Mouse (Mus musculus) MEL (cell line): ENCODE data around the gene Srpx2.

Source experiments
- CTCF ChIP-seq, 3 experiments: IDR thresholded peaks in 2 of 3; conservative IDR thresholded peaks in 1 of 3; 2 replicates each; pipeline ENCODE4 v1.5.1; 2011 to 2012; ENCODE audit warnings: low read length in 3 of 3, low read depth in 2 of 3, mild to moderate bottlenecking in 2 of 3, improper control_type of control experiment in 1 of 3, inconsistent platforms in 1 of 3, mixed read lengths in 1 of 3, moderate library complexity in 1 of 3; ENCODE audit not compliant: control insufficient read depth in 1 of 3, insufficient read depth in 1 of 3, poor library complexity in 1 of 3, severe bottlenecking in 1 of 3
- ELF1 ChIP-seq: IDR thresholded peaks from 2 replicates; pipeline ENCODE4 v1.6.1; 2014; ENCODE audit warnings: low read depth, mild to moderate bottlenecking, inconsistent platforms, low read length, improper control_type of control experiment, moderate library complexity
- MAFK ChIP-seq: IDR thresholded peaks from 2 replicates; pipeline ENCODE4 v1.6.1; 2011; ENCODE audit warnings: low read depth, mild to moderate bottlenecking, low read length, improper control_type of control experiment, borderline replicate concordance
- MAZ ChIP-seq: IDR thresholded peaks from 2 replicates; pipeline ENCODE4 v1.6.1; 2012; ENCODE audit warnings: low read depth, mild to moderate bottlenecking, inconsistent platforms, low read length, improper control_type of control experiment
- NRF1 ChIP-seq: IDR thresholded peaks from 2 replicates; pipeline ENCODE4 v1.6.1; 2014; ENCODE audit warnings: low read depth, mild to moderate bottlenecking, inconsistent platforms, low read length, improper control_type of control experiment, moderate library complexity; ENCODE audit not compliant: poor library complexity, insufficient read depth, severe bottlenecking
- POLR2A ChIP-seq, 2 experiments: IDR thresholded peaks; 2 replicates each; pipeline ENCODE4 v1.6.1; 2011 to 2012; ENCODE audit warnings: low read length in 2 of 2, mild to moderate bottlenecking in 2 of 2, control low read depth in 1 of 2, improper control_type of control experiment in 1 of 2, low read depth in 1 of 2, moderate library complexity in 1 of 2; ENCODE audit not compliant: control insufficient read depth in 1 of 2, insufficient read depth in 1 of 2, poor library complexity in 1 of 2
- SMC3 ChIP-seq: IDR thresholded peaks from 2 replicates; pipeline ENCODE4 v1.6.1; 2011; ENCODE audit warnings: low read depth, low read length, improper control_type of control experiment
- TBP ChIP-seq: IDR thresholded peaks from 2 replicates; pipeline ENCODE4 v1.8.0; 2011; ENCODE audit warnings: low read depth, low read length, improper control_type of control experiment
- TCF12 ChIP-seq: IDR thresholded peaks from 2 replicates; pipeline ENCODE4 v1.6.1; 2014; ENCODE audit warnings: low read depth, mild to moderate bottlenecking, inconsistent platforms, low read length, improper control_type of control experiment, moderate library complexity
- USF1 ChIP-seq: IDR thresholded peaks from 2 replicates; pipeline ENCODE4 v1.6.1; 2014; ENCODE audit warnings: low read depth, mild to moderate bottlenecking, inconsistent platforms, low read length, improper control_type of control experiment, moderate library complexity
- ZKSCAN1 ChIP-seq: IDR thresholded peaks from 2 replicates; pipeline ENCODE4 v1.6.1; 2012; ENCODE audit warnings: low read depth, mild to moderate bottlenecking, inconsistent platforms, low read length, improper control_type of control experiment, moderate library complexity

DNA sequence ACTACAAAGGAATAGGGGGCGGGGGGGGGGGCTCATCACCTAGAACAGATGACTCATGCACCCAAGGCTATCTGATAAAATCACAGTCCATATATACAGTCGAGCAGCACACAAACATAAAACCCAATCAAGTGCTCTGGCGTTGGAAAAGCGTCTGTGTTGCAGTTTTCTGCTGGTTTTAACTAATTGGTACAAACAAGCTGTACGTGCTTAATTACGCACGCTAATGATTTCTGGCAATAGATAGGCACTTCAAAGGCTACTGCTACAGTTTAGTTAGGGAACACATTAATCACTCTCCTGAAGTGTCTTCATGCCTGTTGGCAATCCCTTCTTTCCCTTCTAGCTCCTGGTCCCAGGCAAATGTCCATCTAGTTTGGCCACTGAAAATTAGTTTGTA is 46.4 kb downstream of the Srpx2 start:
- no peak for TF ChIP-seq MAZ
- no peak for TF ChIP-seq TBP
- TF ChIP-seq CTCF (IDR thresholded peaks at IDR 0.05 in 2 of 3, conservative IDR thresholded peaks at IDR 0.05 in 1 of 3; ENCODE audit: control insufficient read depth in 1 of 3, insufficient read depth in 1 of 3, low read depth in 2 of 3, low read length in 3 of 3, poor library complexity in 1 of 3, severe bottlenecking in 1 of 3), result no peak
- no peak for TF ChIP-seq USF1
- TF ChIP-seq ELF1, result no peak
- TF ChIP-seq TCF12, result no peak
- TF ChIP-seq POLR2A (IDR thresholded peaks at IDR 0.05; ENCODE audit: control insufficient read depth in 1 of 2, insufficient read depth in 1 of 2, low read depth in 1 of 2, low read length in 2 of 2, poor library complexity in 1 of 2), result no peak
- TF ChIP-seq MAFK, result no peak
- TF ChIP-seq SMC3, result no peak
- TF ChIP-seq NRF1, result no peak
- TF ChIP-seq ZKSCAN1, result no peak
